Mouse (Mus musculus) lung, adult 2 months (tissue): ENCODE measurements at regions not wholly inside any gene's neighbourhood (a gene's known extent, or its start where the extent isn't known, plus 50 kb on each side); places are given as distances from the start of the nearest gene placed in this dataset.
A peak's percentile ranks its signal among the peaks of the same experiment; 100 is the strongest.

Experiments
- DNase-seq: peaks from one replicate; pipeline ENCODE4 v3.0.0; 2022
- H3K4me1 ChIP-seq: fragments of 200-500 bp; 2 replicates; pipeline ENCODE4 v1.6.1; 2011; ENCODE audit warnings: low read length; ENCODE audit not compliant: control insufficient read depth, insufficient read depth
- H3K4me3 ChIP-seq: fragments of 200-500 bp; replicated peaks from 2 replicates; pipeline ENCODE3; 2011; ENCODE audit warnings: low read depth, mild to moderate bottlenecking, control low read depth, low read length; ENCODE audit errors: extremely low read depth
- CTCF ChIP-seq: fragments of 200-500 bp; IDR thresholded peaks from 2 replicates; pipeline ENCODE4 v1.5.1; 2011; ENCODE audit warnings: mild to moderate bottlenecking, low read length, control low read depth; ENCODE audit not compliant: insufficient read depth
- POLR2A ChIP-seq: fragments of 200-500 bp; IDR thresholded peaks from 2 replicates; pipeline ENCODE4 v1.6.1; 2011; ENCODE audit warnings: low read depth, mild to moderate bottlenecking, control low read depth, low read length, borderline replicate concordance; ENCODE audit errors: extremely low read depth
- WGBS: fragments of 180-500 bp; shearing (Covaris S2); methylation state at CpG from one replicate; pipeline ENCODE4 v1.1.7; 2018; 5-methylcytosine and 5-hydroxymethylcytosine counted together

DNA sequence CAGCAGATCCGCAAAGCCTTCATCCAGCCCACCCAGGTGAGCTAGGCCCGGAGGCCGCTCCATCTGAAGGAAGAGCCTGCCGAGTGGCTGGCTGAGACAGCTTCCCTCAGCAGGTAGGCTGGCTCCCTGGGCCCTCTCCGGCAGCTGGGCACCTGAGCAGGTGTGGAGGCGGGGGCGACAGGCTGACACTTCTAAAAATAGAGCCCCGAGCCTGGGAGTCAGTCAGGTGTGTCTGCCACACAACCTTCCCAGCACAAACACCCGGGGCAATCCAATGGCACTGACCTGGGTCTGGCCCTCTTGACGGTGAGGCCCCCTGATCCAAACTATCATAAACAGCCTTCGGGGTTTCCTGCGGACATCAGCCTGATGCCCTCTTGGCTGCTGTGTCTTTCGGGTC lies 58.5 kb downstream of the Zfp36l2 start:
- Histone ChIP-seq H3K4me1 (peaks cover 6% of the 10 kb centered on the region; the same call in 1 of the 2 replicates), H3K4me3 (no peak overlapping the region)
- 74% methylated on average over 13 of the region's 13 CpGs for WGBS
- no peak for TF ChIP-seq POLR2A
- TF ChIP-seq CTCF = no peak
- no peak for DNase-seq

DNA sequence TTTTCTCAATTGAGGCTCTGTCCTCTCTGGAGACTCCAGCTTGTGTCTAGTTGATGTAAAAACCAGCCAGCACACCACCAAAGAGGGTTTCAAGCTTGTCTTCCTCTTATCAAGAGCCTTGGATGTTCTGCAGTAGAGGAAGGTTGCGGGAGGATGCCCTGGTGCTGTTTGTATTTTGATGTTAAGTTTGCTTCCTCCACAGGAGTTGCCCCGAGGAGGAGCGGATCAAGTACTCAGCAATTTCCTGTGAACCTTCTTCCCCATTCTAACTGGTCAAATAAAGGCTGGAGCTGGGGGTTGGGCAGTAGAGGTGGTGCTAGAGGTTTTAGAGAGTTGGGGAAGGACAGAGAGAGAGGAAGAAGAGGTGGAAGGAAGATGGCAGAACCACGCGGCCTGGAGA lies 59.5 kb downstream of the Zfp36l2 start:
- Histone ChIP-seq H3K4me1 (peaks cover 6% of the 10 kb centered on the region; the same call in 1 of the 2 replicates), H3K4me3 (no peak overlapping the region)
- TF ChIP-seq CTCF = no peak
- no peak for TF ChIP-seq POLR2A
- DNase-seq = no peak
- WGBS = 57% methylated on average over 5 of the region's 5 CpGs

DNA sequence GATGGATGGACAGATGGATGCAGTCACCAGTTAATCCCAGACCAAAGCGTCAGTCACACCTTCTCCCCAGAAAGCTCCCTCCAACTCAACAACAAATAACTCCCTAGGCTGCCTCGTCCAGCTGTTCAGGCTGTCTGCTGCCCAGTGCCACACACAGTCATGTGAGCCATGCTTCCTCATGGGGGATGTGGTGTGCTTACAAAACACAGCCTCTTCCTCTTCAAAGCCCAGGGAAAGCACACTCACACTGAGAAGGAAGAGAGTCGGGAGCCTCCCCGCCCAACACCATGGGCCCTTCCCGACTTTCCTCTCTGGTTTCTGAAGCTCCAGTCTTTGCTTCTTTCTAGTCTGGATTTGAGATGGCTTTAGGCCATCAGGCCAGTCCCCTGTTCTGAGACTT lies 61.6 kb downstream of the Zfp36l2 start:
- 30% methylated on average over 5 of the region's 5 CpGs for WGBS
- Histone ChIP-seq H3K4me3 (no peak overlapping the region), H3K4me1 (peaks cover 6% of the 10 kb centered on the region; the same call in 1 of the 2 replicates)
- DNase-seq = no peak
- TF ChIP-seq POLR2A = peak; percentile 35; the same call in 1 of the 2 replicates
- TF ChIP-seq CTCF = no peak

DNA sequence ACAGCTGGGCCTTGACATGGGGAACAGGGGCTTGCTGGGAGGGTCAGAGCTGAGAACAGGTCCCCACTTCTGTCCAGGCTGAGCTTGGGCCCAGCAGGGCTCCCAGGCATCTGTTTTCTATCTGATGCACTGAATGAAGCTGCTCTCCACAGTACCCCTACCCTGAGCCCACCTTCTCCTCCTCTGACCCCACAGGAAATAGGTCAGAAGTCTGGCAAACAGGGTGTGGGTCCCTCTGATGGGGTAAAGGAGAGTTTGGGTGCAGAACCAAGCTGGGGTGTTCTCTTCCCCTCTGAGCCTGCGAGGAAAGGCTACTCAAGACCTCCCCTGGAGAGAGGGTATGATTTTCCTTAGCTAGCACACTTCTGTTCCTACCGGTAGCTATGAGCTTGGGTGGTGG lies 64.6 kb downstream of the Zfp36l2 start:
- no peak for DNase-seq
- TF ChIP-seq CTCF (no peak), POLR2A (no peak)
- Histone ChIP-seq H3K4me1 (peaks cover 8% of the 10 kb centered on the region; the same call in 1 of the 2 replicates), H3K4me3 (no peak overlapping the region)
- 90% methylated on average over 2 of the region's 2 CpGs for WGBS

DNA sequence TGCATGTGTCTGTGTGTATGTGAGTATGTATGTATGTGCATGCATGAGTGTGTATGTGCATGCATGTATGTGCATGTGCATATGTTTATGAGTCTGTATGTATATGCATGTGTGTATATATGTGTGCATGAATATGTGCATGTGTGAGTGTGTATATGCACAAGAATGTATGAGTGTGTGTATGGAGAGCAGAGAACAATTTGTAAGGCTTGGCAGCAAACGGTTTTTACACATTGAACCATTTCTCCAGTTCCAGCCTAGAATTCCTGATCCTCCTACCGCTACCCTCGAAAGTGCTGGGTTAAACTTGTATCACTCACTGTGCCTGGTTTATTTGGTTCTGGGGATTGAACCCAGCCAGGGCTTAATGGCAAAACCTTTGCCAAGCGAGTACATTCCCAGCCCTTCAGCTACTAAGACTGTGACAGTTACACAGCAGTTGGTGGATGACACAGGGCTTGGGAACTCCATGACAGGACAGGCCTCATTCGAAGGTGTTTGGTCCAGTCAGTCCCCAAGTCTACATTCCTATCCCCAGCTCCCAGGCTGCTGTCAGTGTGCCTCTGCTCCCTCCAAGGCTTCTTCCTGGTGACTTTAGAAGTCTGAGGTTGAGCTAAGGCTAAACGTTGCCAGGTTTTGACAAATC lies 65.1 kb downstream of the Zfp36l2 start:
- Histone ChIP-seq H3K4me3 (no peak overlapping the region), H3K4me1 (peaks cover 8% of the 10 kb centered on the region; the same call in 1 of the 2 replicates)
- no peak for TF ChIP-seq CTCF
- TF ChIP-seq POLR2A = no peak
- DNase-seq = no peak
- 80% methylated on average over 6 of the region's 6 CpGs for WGBS

DNA sequence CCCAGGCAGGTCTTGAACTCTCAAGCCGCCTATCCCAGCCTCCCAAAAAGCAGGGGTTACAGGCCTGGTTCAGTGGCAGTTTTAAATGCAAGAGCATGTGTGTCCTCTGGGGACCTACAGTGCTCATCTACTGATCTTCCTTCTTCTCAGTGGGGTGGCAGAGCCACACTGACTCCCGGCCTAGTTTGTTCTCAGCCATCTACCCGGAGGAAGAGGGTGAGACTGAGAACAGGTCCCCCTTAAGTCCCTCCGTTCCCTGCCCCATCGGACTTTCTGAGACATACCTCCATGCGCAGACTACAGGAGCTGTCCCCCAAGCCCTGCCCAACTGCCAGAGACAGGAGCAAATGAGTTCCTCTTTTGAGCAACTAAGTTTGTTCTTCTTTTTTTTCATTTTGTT lies 66.5 kb downstream of the Zfp36l2 start:
- no peak overlapping the region for H3K4me3 ChIP-seq
- H3K4me1 ChIP-seq = peaks cover 5% of the 10 kb centered on the region; the same call in 1 of the 2 replicates
- DNase-seq = no peak
- WGBS = 74% methylated on average over 6 of the region's 6 CpGs
- TF ChIP-seq POLR2A = peak; percentile 35; the same call in 1 of the 2 replicates
- no peak for TF ChIP-seq CTCF

DNA sequence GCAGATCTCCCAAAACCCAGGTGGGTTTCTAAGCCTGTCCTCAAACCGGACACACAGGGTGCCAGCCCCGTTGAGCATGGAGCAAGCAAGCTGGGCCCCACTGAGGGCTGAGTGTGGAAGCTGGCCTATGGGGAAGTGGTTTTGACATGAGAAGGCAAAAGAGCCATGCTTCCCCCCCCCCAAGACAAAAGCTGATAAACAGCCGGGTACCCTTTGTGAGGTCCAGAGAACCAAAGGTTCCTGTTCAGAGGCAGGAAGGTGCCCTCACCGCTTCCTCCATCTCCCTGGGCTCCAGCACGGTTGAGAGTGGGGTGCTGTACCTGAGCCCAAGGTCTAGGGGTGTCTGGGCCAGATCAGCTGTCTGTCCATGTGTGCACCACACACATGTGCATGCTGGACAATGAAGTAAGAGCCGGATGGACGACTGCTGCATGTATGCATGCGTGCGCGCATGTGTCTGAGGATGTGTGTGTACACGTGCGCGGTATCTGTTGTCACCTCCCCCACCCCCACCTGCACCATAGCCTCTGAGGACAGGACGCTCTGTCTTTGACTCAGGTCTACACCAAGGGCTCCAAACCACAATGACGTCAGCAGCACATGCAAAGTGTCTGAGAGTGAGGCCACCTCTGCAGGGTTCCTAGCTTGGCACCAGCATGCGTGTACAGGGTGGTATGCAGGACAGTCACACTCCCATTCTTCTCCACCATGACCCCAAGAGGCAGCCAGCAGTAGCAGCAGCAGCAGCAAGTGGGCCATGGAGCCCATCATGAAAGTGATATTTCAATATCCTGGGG lies 68.3 kb downstream of the Zfp36l2 start:
- peak; percentile 32; the same call in 1 of the 2 replicates for TF ChIP-seq POLR2A
- no peak for TF ChIP-seq CTCF

DNA sequence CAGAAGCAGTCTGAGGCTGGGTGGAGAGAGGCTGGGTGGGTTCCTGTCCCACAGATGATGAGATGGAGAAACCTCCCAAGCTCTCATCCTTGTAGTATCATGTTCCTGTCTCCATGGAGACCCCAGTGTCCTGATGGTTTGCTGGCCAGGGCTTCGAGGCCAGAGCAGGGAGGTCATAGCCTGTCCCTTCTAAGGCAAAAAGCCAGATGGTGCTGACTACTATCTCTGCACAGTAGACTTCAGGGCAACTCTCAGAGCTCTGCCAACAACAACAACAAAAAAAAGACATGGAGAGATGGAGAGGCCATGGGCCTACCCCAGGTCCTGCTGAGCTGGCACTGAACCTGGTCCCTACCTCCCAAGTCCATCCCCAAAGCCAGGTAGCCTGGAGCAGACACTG lies 69.0 kb downstream of the Zfp36l2 start:
- TF ChIP-seq CTCF (no peak), POLR2A (no peak)
- H3K4me3 ChIP-seq = no peak overlapping the region
- WGBS = 74% methylated on average over 1 of the region's 1 CpGs
- no peak for DNase-seq
- H3K4me1 ChIP-seq = peaks cover 11% of the 10 kb centered on the region

More for the DNA sequence above, 68.3 kb downstream of the Zfp36l2 start:
- Histone ChIP-seq H3K4me3 (no peak overlapping the region), H3K4me1 (peaks cover 7% of the 10 kb centered on the region)
- WGBS = 84% methylated on average over 16 of the region's 16 CpGs
- no peak for DNase-seq

DNA sequence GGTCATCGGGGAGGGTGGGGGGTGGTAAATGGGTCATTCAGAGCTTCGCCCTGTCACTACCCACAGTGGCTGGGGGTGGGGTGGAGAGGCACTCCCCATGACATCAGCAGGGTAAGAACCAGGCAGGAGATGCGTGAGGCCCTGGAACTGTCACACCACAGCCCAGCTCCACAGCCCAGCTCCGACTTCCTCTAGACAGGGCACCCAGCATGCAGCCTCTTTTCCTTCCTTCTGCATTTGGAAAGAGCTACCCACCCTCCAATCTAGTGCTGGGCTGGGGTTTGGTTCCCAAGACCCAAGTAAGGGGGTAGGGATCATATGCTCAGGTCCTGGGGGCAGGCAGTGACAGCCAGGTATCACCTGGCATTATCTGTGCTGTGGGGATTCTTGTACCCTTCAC lies 69.5 kb downstream of the Zfp36l2 start:
- TF ChIP-seq CTCF (no peak), POLR2A (no peak)
- Histone ChIP-seq H3K4me1 (peaks cover 11% of the 10 kb centered on the region), H3K4me3 (no peak overlapping the region)
- no peak for DNase-seq
- 77% methylated on average over 4 of the region's 4 CpGs for WGBS
